Mouse (Mus musculus) kidney, adult 2 months (tissue): ENCODE measurements around the gene Atp13a2.

Source experiments
- CTCF ChIP-seq: fragments of 200-500 bp; conservative IDR thresholded peaks from 2 replicates; pipeline ENCODE4 v1.5.1; 2011; ENCODE audit warnings: low read depth, mild to moderate bottlenecking, control low read depth, low read length, moderate library complexity, mixed read lengths; ENCODE audit not compliant: insufficient read depth, insufficient read length
- POLR2A ChIP-seq: fragments of 200-500 bp; IDR thresholded peaks from one replicate; pipeline ENCODE4 v1.6.1; 2011; ENCODE audit warnings: low read depth, low read length, control low read depth

GRCm38 (mm10) chr4:141053568-141054161 is 67.0 kb downstream of the Atp13a2 start:
- TF ChIP-seq CTCF (no peak), POLR2A (peak; percentile 9)
